Mouse (Mus musculus) monocyte, adult 2 months (primary cell): ENCODE measurements around the gene Uck1.
"Not testable (repeated sequence)": the region's sequence is repeated elsewhere in the genome, so short reads cannot be mapped to it uniquely, and the experiment has no call there.

ENCODE experiments used
- DNase-seq, 2 experiments: peaks; one replicate each; pipeline ENCODE4 v3.0.0; 2022; ENCODE audit warnings: low spot score in 2 of 2, low read depth in 1 of 2

Gene Uck1

DNA sequence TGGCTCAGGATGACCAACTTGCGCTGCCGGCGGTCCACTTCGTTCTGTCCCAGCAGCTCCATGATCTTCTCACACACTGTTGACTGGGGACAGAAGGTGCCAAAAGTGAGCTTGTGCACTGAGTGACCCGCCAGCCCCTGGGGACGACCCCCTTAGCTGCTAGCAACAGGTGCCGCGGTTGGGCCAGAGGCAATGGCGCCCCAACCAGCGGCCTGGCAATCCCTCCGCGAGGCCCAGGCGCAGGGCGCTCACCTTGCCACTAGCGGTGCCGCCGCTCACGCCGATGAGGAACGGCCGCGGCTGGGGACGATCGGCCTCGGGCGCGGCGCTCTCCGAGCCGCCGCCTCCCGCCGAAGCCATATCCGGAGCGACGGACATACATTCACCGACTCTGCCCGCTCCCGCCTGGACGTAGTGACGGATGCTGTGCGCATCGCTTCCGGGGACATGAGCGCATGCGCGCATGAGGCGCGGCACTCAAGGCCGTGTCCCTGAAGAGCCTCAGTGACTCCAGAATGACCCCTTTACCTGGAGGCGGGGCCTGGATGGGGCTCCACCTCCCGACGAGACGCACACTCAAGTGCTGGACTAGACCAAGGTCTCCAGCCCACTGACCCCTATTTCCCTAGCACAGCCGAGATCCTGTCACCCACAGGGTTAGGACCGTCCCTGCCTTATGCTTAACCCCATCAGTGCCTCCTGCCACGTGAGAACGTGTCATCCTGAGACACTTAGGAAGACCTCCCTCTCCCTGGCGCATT lies at the start of gene Uck1:
Gene Uck1, minus strand, starts transcription at position 503 of the 761 bp plus-strand sequence.
- peak; percentile 78 to 81 for DNase-seq

DNA sequence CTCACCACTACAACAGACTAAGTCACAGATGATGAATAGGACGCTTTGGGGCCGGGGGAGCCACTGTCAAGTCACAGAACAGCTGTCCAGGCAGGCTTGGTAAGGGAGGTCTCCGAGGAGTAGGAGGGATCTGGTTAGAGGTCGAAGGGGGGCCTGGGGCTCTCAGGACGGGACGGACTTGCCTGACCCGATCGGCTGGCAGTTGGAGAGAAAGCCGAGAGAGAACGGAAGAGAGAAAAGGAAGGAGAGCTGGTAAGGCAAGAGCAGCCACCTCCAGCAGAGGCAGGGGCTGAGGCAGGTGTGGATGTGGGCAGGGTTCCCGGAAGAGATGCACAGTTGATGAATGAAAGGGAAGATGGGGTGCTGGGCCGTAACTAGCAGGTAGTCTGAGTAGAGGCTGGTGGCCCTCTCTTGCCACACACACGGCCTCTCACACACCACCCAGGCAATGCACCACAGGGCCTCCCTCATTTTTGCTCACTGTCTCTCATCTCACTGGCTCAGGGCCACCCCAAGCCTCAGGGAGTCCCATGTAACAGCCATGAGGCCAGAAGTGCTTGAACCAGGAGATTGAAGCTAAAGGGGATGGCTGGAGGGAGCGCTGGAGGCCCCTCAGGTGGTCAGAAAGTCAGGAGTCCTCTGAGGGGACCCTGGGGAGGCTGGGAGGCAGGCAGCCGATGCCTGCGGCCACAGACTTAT lies 49.1 kb upstream of the Uck1 start:
- no peak for DNase-seq

DNA sequence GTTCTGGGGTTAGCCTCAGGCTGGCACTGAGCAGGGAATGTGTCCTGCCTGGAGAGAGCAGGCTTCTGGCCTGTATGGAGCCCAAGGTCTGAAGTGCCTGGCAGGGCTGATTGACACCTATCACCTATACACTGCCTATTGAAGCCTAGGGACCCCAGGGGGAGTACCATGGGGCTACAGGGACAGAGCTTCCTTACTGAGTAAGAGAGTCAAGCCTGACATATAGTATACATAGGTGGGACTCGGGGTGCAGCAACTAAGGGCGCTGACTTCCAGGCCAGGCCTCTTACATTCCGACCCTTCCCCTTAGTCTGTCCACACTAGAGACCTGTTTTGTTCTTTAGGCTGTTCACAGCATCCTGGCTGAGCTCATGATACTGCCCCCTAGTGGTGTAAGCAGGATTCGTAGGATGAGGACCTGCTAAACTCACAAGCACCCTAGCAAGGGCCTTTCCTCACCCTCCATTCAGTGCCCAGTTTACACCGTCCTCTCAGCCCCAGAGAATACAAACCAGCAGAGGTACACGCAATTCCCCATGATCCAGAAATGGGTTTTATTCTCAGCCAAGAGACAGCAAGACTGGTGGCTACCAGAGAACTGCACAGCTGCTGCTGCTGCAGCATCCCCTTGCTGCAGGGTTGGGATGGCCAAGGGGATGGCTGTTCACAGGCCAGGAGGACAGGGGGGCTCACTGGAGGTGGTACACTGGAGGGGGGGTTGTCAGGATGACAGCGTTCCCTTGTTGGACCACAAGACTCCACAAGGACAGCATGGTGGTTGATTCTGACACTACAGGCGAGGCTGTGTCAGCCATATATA lies 48.2 kb upstream of the Uck1 start:
- peak in 1 of 2 experiments; percentile 37 for DNase-seq

DNA sequence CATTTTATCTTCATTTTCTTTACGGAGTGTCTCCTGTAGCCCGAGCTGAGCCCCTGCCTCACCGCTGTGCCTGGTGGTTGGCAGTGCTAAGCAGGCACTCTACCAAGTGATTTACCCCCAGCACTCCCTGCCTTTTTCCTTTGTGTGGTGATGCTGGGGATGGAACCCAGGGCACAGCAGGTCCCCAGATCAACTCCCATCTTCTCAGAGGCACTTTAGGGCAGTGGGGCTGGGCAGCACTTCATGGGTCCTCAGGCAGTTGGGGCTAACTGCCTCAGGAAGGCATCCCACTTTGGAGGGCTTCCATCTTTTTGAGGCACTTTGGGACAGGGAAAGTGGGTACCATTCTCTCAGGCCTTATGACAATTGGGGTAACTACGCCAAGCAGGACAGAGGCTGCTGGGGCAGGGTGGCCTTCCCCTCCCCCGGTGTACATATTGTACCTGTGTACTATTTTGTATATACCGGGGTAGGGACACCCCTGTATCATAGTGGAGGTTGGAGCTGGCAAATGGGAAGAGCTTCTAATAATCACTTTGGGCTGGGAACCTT lies 47.4 kb upstream of the Uck1 start:
- no peak for DNase-seq

DNA sequence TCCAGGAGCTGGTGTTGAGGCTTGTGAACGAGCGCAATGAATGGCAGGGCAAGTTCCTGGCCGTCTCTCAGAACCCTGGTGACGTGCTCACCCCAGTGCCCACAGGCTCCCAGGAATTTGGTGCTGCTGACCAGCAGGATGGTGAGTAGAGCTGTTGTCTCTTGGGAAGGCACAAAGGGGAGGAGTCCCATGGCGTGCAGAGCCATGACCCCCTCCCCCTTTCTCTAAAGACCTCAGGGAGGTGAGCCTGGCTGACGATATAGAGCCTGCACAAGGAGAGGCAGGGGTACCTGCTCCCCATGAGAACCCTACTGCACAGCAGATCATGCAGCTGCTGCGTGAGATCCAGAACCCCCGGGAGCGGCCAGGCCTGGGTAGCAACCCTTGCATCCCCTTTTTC lies 46.2 kb upstream of the Uck1 start:
- no peak for DNase-seq

DNA sequence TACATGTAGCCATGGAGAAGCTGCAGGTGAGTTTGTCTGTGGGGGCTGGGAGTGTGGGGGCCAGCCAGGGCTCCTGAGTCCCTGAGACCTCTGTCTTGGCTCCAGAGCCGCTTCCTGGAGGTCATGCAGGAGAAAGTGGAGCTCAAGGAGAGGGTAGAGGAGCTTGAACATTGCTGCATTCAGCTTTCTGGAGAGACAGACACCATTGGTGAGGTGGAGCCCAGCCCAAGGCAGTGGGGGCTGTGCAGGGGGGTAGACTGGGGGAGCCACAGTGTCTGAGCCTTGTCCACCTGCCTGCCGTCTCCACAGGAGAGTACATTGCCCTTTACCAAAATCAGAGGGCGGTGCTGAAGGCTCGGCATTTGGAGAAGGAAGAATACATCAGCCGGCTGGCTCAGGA lies 45.7 kb upstream of the Uck1 start:
- DNase-seq = no peak

DNA sequence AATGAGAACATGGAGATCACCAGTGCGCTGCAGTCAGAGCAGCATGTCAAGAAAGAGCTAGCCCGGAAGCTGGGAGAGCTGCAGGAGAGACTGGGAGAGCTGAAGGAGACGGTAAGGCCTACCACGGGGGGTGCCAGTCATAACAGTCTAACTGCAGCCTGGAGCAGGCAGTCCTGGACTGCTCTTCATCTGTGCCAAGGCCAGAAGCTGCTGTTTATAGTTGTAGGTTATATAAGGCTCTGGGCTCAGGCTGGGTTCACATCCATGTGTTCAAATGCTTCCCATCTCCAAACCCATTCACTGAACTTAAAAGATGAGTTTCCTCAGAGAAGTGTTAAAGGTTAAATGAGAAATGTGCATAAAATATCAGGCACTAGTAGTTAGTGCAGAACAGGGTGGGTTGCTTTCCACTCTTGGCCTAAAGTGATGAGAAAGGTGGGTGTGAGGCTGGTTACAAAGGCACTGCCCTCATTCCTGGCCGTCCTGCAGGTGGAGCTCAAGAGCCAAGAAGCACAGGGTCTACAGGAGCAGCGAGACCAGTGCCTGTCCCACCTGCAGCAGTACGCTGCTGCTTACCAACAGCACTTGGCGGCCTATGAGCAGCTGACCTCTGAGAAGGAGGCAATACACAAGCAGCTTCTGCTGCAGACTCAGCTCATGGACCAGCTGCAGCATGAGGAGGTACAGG lies 44.3 kb upstream of the Uck1 start:
- DNase-seq = no peak

DNA sequence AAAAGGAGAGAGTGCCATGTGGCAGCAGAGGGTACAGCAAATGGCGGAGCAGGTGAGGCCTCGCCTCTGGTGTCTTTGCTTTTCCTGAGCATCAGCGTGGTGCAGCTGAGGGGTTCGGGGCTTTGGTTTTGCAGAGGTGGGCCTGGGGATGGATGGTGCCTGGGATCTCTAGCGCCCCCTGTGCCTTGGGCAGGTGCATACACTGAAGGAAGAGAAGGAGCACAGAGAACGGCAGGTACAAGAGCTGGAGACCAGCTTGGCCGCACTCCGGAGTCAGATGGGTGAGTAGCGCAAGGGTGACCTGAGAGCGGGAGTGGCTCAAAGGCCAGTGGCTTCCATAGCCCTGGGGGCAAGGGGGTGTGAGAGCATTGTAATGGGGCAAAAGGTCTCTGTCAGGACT lies 43.0 kb upstream of the Uck1 start:
- DNase-seq = no peak

DNA sequence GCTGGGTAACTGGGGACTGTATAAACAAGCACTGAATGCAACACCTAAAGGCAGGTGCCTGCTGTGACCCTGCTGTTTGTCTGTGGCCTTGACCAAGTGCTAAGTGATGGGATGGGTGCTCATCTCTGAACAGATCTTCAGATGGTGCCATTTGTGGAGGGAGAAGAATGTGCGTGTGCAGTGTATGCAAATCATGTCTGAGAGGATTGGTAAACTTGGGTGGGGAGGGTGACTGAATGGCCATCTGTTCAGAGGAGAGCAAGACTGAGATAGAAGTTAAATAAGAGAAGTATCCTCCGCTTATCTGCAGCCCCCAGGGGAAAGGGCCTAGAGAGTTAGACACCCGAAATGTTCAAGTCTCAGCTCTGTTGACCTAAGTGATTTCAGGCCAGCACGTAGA lies 39.5 kb upstream of the Uck1 start:
- DNase-seq = no peak

DNA sequence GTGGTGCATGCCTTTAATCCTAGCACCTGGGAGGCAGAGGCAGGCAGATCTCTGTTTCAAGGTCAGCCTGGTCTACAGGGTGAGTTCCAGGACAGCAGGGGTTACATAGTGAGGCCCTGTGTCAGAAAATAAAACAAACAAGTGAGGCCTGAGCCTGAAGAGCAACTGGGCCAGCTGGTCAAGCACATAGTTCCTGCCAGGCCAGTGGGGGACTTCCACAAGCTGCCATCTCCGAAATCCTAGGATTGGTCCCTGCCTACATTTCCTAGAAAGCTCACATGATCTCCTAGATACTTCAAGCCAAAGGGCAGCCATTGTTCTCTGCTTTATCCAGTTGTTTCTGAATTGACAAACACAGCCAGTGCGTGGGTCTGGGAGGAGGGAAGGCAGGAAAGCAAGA lies 35.9 kb upstream of the Uck1 start:
- DNase-seq = not testable (repeated sequence)

DNA sequence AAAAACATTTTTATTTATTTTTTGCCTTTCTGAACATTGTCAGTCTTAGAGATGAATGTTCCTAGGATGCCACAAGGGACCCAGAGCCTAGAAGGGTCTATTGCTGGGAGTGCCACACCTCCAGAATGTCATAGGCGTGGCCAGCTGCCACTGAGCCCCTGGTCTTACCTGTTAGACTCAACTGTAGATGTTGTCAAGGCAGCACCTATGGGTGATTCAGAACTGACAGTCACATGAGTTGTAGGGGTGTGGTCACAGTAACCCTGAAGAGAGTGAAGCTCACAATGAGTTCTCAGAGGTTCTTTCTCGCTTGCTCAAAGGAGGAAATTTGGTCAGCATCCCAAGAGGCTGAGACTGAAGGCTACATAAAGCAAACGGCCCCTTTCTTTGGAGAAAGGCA lies 35.3 kb upstream of the Uck1 start:
- DNase-seq = no peak

DNA sequence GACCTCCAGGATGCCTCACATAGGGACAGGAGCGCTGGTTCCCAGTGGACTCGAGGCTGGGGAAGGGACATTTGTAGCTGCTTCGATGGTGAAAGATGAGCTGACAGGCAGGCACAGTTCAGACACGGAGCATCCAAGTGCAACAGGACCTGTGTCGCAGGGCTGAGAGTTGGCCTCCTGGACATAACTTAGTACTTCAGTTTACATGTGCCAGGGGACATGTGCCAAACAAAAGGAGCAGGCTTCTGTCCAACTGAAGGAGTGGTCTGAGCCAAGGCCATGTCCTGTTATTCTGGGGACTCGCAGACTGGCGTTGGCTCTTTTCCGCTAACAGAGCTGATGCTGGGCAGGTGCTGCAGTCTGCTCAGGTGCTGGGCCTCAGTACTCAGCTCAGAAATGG lies 34.4 kb upstream of the Uck1 start:
- DNase-seq = no peak

DNA sequence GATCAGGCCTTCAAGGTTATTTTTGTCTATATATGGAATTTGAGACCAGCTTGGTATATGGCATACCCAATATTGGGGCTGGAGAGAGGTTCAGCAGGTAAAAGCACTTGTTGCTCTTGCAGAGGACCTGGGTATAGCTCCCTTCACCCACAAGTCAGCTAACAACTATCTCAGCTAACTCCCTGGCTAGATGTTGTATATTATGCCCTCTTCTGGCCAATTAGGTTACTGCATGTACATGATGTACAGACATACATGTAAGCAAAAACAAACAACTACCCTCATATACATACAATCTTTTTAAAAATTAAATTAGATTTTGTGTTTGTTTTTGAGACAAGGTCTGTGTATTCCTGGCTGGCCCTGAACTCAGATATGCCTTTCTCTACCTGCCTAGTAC lies 29.6 kb upstream of the Uck1 start:
- no peak for DNase-seq

DNA sequence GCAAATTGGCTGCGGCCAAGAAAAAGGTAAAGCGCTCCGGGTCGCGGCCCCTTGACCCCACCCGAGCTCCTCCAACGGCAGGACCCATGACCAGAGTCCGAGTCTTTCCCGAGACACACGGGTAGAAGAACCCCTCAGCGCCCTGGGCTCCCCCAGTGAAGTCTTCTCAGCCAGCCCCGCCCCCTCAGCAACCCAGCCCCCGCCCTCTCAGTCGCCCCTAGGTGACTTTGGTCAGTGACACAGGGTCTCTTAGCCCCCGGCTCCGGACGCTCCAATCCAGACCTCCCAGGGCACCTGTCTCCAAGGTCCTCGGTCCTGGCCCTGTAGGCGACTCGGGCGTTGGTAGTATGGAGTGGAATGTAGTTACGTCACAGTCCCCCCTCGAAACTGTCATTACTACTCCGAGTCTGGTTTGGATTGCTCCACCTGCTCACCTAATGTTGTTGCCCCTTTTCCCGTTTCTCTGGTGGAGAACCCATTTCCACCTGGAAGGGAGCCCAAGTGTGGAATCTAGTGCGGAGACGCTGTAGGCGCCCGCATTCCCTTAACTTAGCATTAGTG lies 28.5 kb upstream of the Uck1 start:
- no peak for DNase-seq

DNA sequence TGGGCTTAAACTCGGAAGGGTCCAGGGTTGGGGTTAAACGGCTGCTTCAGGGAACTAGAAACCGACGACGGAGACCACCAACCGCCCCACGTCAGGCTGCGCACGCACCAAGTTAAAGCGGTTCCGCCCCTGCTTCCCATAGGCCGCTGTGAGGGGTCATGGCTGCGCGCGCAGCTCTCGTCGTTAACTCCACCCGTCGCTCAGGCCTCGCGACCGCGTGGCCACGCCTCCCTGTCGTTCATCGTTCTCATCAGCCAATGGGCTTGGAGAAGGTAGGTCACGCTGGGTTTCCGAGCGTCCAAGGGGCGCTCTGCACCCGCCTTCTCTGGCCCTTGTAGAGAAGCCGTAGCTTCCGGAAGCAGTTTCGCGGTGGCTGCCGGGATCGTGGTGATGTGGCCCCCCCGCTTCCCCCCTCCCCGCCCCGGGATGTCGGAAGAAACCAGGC lies 28.0 kb upstream of the Uck1 start, which contains the start of gene Swi5:
Gene Swi5, minus strand, starts transcription at position 153 of the 445 bp plus-strand sequence.
- DNase-seq = peak; percentile 88

DNA sequence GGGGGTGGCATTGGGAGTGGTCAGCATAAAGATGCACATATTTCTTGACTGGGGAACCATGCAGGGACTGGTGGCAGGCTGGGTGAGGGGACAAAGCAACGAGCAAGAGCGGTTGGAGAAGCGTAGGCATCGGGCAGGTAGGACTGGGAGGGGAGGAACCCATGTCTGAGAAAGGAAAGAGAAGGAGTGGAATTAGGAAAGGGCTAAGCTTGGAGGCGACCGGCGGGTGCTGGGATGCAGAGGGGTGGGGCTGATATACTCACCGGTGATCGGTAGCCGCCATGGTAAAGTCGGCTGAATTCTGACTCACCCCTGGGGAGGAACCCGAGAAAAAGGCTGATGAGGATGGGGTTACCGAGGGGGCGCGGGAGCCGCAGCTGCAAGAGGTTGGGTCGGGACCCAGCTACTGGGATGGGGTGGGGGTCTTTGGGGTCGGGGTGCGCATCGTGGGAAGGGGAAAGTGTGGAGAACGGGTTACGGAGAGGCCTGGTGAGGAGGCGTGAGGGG lies 27.4 kb upstream of the Uck1 start, which contains the start of gene Golga2:
Gene Golga2, plus strand, starts transcription at position 51 of the 507 bp plus-strand sequence.
- DNase-seq = no peak

DNA sequence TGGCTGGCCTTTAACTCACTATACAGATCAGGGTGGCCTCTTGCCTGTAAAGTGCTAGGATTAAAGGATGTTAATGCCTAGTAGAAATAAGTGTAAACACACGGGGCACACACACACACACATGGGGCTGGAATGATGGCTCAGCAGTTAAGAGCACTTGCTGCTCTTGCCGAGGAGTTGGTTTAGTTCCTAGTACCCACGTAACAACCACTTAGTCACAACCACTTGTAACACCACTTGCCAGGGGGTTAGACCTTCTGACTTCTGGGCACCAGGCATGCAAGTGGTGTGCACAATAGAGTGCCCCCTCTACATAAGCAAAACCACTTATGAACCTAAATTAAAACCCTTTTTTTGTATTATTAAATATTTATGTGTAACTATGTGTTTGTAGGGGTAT lies 24.0 kb upstream of the Uck1 start:
- DNase-seq = no peak

DNA sequence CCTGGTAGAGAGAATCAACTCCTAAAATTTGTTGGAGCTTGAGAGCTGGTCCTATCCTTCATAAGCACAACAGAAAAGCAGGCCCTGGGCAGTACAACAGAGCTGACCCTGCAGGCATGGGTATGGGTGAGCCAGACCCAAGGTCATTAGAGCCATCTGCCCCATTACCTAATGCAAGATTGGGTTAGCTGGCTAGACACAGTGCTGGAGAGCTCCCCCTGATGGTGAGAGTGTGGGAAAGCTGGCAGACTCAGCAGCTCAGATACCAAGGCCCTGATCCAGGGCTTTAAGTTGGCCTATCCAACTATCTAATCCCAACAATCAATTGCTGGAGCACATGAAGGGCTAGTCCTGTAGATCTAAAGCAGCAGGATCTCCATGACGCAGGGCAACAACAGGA lies 22.8 kb upstream of the Uck1 start:
- peak in 1 of 2 experiments; percentile 27 for DNase-seq

DNA sequence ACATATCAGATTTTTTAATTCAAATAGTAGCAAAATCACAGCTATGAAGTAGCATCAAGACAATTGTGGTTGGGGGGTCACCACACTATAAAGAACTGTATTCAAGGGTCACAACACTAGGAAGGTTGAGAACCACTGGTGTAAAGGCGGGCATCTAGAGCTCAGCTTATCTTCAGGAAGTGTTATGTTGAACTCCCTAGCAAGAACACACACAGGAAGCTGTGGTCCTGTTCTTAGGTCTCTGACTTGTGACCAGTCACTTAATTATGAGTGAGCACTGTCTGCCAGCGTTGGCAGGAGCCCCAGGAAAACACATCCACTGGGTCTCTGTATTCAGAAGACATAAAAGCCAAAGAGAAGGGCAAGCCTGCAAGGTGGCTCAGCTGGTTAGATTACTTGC lies 22.3 kb upstream of the Uck1 start:
- no peak for DNase-seq

DNA sequence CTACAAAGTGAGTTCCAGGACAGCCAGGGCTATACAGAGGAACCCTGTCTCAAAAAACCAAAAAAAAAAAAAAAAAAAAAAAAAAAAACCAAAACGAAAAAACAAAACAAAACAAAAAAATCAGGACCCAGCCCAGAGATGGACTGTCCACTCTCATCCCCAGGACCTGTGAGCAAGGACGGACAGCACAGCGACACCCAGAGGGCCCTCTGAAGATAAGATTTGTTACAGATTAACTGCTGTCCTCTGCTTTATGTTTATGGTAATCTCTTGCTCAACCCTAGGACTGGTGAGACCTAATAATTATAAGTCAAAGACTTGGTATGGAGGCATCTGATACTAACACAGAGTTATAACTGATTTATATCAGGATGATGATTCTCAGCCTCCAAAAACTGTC lies 15.9 kb upstream of the Uck1 start:
- no peak for DNase-seq
